ENCODE assay signal across 8 mouse cellular contexts in the genomic region with DNA sequence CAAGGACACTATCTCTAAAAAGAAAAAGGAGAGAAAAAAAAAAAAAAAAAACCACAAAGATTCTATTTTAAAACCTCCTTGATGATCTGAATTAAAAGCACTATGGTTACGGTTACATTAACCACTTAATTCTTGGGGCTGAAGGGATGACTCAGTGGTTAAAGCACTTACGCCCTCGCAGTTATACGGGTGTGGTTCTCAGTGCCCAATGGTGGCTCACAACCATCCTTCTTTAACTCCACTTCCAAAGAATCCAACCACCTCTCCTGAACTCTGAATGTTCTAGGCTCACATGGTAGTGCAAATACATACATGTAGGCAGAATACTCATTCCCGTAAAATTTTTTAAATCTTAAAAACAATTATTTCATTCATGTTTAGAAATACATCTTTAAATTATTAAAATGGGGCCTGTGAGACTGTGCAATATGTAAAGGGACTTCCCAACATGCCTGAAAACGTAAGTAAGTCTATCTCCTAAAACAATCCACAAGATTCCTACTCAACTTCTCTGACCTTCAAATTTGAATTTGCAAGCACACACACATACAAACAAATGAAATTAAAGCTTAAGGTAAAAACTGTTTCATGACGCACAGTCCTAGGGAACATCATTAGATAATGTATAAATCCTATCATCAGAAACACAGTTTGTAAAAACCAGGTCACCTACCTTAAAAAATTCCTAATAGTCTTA. TPM values are rescaled to one million over a fixed set of nuclear protein-coding genes. Genes with fewer than 3 reads are reported as not detected.
DNase-seq lines count a peak whose midpoint lies in the region; ATAC-seq and TF ChIP-seq lines count a peak whose summit lies in the region.

No protein-coding gene starts in this region.

- H3K9me3 ChIP-seq in embryonic facial prominence, embryonic 12.5 days: no peaks in the 10 kb centered on the region
- no peaks in the 10 kb centered on the region for H3K9me3 ChIP-seq in intestine, embryonic 14.5 days (ENCODE audit: control insufficient read depth, low read length)
- H3K9me3 ChIP-seq in midbrain, embryonic 16.5 days (replicated peaks; ENCODE audit: control insufficient read depth, low read length, poor library complexity, severe bottlenecking): no peaks in the 10 kb centered on the region

- H3K9ac ChIP-seq in embryonic facial prominence, embryonic 12.5 days: no peak overlapping the region
- H3K9ac ChIP-seq in intestine, embryonic 14.5 days (ENCODE audit: low read length): peak overlapping the region; percentile 22; the same call in 1 of the 2 replicates
- peak overlapping the region; percentile 59 for H3K9ac ChIP-seq in midbrain, embryonic 16.5 days (ENCODE audit: low read depth, low read length)

- no peak for ATAC-seq in embryonic facial prominence, embryonic 12.5 days (ENCODE audit: insufficient number of reproducible peaks, insufficient read depth, low FRiP score, low TSS enrichment)
- ATAC-seq in intestine, embryonic 14.5 days (replicated peaks; ENCODE audit: low FRiP score, low TSS enrichment, low read depth): no peak
- no peak for ATAC-seq in midbrain, embryonic 16.5 days

- H3K4me1 ChIP-seq in lung, adult 2 months (ENCODE audit: control insufficient read depth, insufficient read depth, low read length): peaks cover 9% of the 10 kb centered on the region
- H3K4me1 ChIP-seq in embryonic facial prominence, embryonic 12.5 days: peaks cover 13% of the 10 kb centered on the region
- peaks cover 8% of the 10 kb centered on the region; the same call in 1 of the 2 replicates for H3K4me1 ChIP-seq in intestine, embryonic 14.5 days (replicated peaks; ENCODE audit: control insufficient read depth, insufficient read depth, low read length)
- H3K4me1 ChIP-seq in midbrain, embryonic 16.5 days (ENCODE audit: control insufficient read depth, insufficient read depth, low read length): peaks cover 21% of the 10 kb centered on the region

- no peak for TF ChIP-seq CTCF in lung, adult 2 months (IDR thresholded peaks at IDR 0.05; ENCODE audit: insufficient read depth, low read length)

- H3K27ac ChIP-seq in embryonic facial prominence, embryonic 12.5 days: no peak overlapping the region
- no peak overlapping the region for H3K27ac ChIP-seq in intestine, embryonic 14.5 days (ENCODE audit: low read depth)
- no peak overlapping the region for H3K27ac ChIP-seq in midbrain, embryonic 16.5 days (ENCODE audit: low read length)

- WGBS in lung, adult 2 months: 14% methylated on average over 7 of the region's 7 CpGs
- WGBS in embryonic facial prominence, embryonic 12.5 days: 85% methylated on average over 7 of the region's 7 CpGs
- WGBS in intestine, embryonic 14.5 days: 82% methylated on average over 7 of the region's 7 CpGs
- WGBS in midbrain, embryonic 16.5 days: 65% methylated on average over 7 of the region's 7 CpGs

- H3K4me2 ChIP-seq in embryonic facial prominence, embryonic 12.5 days (replicated peaks): peak overlapping the region; percentile 36
- peak overlapping the region; percentile 40 for H3K4me2 ChIP-seq in intestine, embryonic 14.5 days (ENCODE audit: low read length)
- H3K4me2 ChIP-seq in midbrain, embryonic 16.5 days (ENCODE audit: low read length): peak overlapping the region; percentile 57

- peak overlapping the region; percentile 42 for H3K4me3 ChIP-seq in lung, adult 2 months (replicated peaks; ENCODE audit: extremely low read depth, low read depth, low read length)
- 0 out of 2 replicates have a peak overlapping the region, but pooled peaks have one; percentile 13 for H3K4me3 ChIP-seq in embryonic facial prominence, embryonic 12.5 days
- H3K4me3 ChIP-seq in intestine, embryonic 14.5 days (ENCODE audit: low read depth, low read length): peak overlapping the region; percentile 15; the same call in 1 of the 2 replicates
- H3K4me3 ChIP-seq in midbrain, embryonic 16.5 days (ENCODE audit: low read depth, low read length): peak overlapping the region; percentile 28

- no peak for TF ChIP-seq POLR2A in lung, adult 2 months (IDR thresholded peaks at IDR 0.05; ENCODE audit: borderline replicate concordance, extremely low read depth, low read depth, low read length)

- no peaks in the 10 kb centered on the region for H3K27me3 ChIP-seq in embryonic facial prominence, embryonic 12.5 days
- no peaks in the 10 kb centered on the region for H3K27me3 ChIP-seq in intestine, embryonic 14.5 days (replicated peaks; ENCODE audit: control insufficient read depth, insufficient read depth, low read length)
- H3K27me3 ChIP-seq in midbrain, embryonic 16.5 days (ENCODE audit: control insufficient read depth, insufficient read depth, low read depth, low read length): no peaks in the 10 kb centered on the region

- no peak for DNase-seq in lung, adult 2 months
- DNase-seq in lung, adult 18-20 months: no peak
- DNase-seq in intestine, embryonic 14.5 days (ENCODE audit: low spot score): peak; percentile 48
- DNase-seq in cerebellum, adult 8-10 months: no peak
- no peak for DNase-seq in embryo, embryonic 11 days
- no peak for DNase-seq in thymus, adult 18-20 months

- peaks cover 17% of the 10 kb centered on the region for H3K36me3 ChIP-seq in embryonic facial prominence, embryonic 12.5 days
- H3K36me3 ChIP-seq in intestine, embryonic 14.5 days (ENCODE audit: control insufficient read depth, insufficient read depth, low read length): peaks cover 43% of the 10 kb centered on the region
- peaks cover 10% of the 10 kb centered on the region for H3K36me3 ChIP-seq in midbrain, embryonic 16.5 days (ENCODE audit: control insufficient read depth, insufficient read depth, low read length)

RNA-seq across cellular contexts. Expression of gene Chd2, which starts 10.6 kb away (rescaled TPM):
- polyA plus RNA-seq in lung, adult 2 months (2012; rRNA removed): 41.0 and 48.5 TPM in 2 replicates
- 57.9 and 65.0 TPM in 2 replicates for polyA plus RNA-seq in embryonic facial prominence, embryonic 12.5 days (2016; fragmentation: Nextera tagmentation; extraction: Ambion mirVana)
- 50.5 and 68.2 TPM in 2 replicates for polyA plus RNA-seq in intestine, embryonic 14.5 days (2014; fragmentation: Nextera tagmentation; extraction: Ambion mirVana)
- polyA plus RNA-seq in midbrain, embryonic 16.5 days (2015; fragmentation: Nextera tagmentation; extraction: Ambion mirVana): 44.8 and 49.0 TPM in 2 replicates
